Mouse (Mus musculus) kidney, adult 2 months (tissue): Measurements from ENCODE around the gene Irak1. TPM values are rescaled to one million over a fixed set of nuclear protein-coding genes. Genes with fewer than 3 reads are reported as not detected.

Source experiments
- DNase-seq: peaks from one replicate; pipeline ENCODE4 v3.0.0; 2021
- H3K27ac ChIP-seq: fragments of 200-500 bp; 2 replicates; pipeline ENCODE4 v1.5.1; 2012; ENCODE audit warnings: low read depth, low read length, control low read depth, inconsistent platforms; ENCODE audit not compliant: insufficient read depth
- H3K27me3 ChIP-seq: fragments of 200-500 bp; replicated peaks from 2 replicates; pipeline ENCODE4 v1.6.1; 2012; ENCODE audit warnings: mild to moderate bottlenecking, moderate library complexity, low read length, inconsistent platforms; ENCODE audit not compliant: control insufficient read depth, insufficient read depth
- H3K36me3 ChIP-seq: fragments of 200-500 bp; 2 replicates; pipeline ENCODE4 v1.6.1; 2012; ENCODE audit warnings: mild to moderate bottlenecking, moderate library complexity, low read length, inconsistent platforms; ENCODE audit not compliant: control insufficient read depth, insufficient read depth
- H3K4me1 ChIP-seq: fragments of 200-500 bp; 2 replicates; pipeline ENCODE4 v1.6.1; 2011; ENCODE audit warnings: low read length; ENCODE audit not compliant: control insufficient read depth, insufficient read depth
- H3K4me3 ChIP-seq: fragments of 200-500 bp; 2 replicates; pipeline ENCODE4 v1.5.1; 2011; ENCODE audit warnings: mild to moderate bottlenecking, low read depth, low read length, control low read depth; ENCODE audit not compliant: insufficient read depth
- CTCF ChIP-seq: fragments of 200-500 bp; conservative IDR thresholded peaks from 2 replicates; pipeline ENCODE4 v1.5.1; 2011; ENCODE audit warnings: low read depth, mild to moderate bottlenecking, control low read depth, low read length, moderate library complexity, mixed read lengths; ENCODE audit not compliant: insufficient read depth, insufficient read length
- POLR2A ChIP-seq: fragments of 200-500 bp; IDR thresholded peaks from one replicate; pipeline ENCODE4 v1.6.1; 2011; ENCODE audit warnings: low read depth, low read length, control low read depth
- WGBS: fragments of 180-500 bp; shearing (Covaris S2); methylation state at CpG from one replicate; pipeline ENCODE4 v1.1.7; 2018; 5-methylcytosine and 5-hydroxymethylcytosine counted together
- polyA plus RNA-seq: library from polyadenylated mRNA; depleted of rRNA; stranded (reverse); fragments of >200 nt; gene quantifications from 2 replicates; pipeline ENCODE4 v1.2.3, GENCODE M21; 2012; rRNA removed

Irak1 gene
- polyA plus RNA-seq, 1 experiment = 91.7 TPM

DNA sequence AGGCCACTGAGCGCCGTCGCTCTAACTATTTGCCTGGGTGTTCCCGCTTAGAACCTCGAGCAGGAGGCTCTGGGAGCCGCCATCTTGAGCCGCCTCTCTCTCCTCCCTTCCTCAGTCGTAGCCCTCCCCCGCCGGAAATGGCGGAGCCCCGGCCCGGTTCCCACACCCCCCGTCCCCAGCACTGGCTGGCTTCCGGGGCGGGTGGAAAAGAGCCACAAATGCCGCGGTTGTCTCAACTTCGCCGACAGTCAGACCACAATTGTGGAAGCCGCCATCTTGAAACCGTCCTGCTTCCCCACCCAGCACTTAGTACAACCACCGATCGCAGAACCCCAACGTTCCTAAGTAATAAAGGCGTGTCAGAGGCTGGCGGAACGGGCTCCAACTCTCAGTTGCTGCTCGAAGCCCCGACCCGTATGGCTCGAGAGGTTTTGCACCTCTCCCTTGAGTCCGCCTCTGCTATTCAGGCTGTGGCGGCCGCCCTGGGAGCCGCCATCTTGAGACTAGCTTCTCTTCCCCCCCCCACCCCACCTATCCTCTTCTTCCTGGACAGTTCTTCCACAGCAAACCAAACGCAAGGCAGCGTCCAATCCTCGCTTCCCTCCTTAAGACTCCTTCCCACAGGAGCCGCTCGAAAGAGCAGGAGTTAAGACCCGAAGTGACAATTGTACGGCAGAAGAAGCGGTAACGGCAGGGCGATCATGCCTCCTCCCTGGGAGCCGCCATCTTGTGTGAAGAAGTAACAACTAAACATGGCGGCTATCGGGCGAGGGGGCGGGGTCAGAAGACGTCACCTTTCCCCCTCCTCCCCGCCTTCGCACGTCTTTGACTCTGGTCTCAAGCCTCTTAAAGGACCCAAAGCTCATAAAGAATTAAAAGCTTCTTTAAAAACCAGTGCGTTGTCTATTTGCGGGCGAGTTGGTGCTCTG, 57.2 kb downstream of the Irak1 start, which contains the start of gene Hcfc1:
Gene Hcfc1 (minus strand): TSS at position 110 of the 929 bp plus-strand sequence.
- no peaks in the 10 kb centered on the region for H3K27me3 ChIP-seq
- TF ChIP-seq CTCF = no peak
- no peak for TF ChIP-seq POLR2A
- DNase-seq = peak; percentile 94
- H3K4me1 ChIP-seq = peaks cover 6% of the 10 kb centered on the region; the same call in 1 of the 2 replicates
- no peaks in the 10 kb centered on the region for H3K36me3 ChIP-seq
- WGBS = under 1% methylated on average over 58 of the region's 58 CpGs
- peak within 1 kb of the TSS; percentile 97 for H3K4me3 ChIP-seq
- peak within 1 kb of the TSS; percentile 93 for H3K27ac ChIP-seq

DNA sequence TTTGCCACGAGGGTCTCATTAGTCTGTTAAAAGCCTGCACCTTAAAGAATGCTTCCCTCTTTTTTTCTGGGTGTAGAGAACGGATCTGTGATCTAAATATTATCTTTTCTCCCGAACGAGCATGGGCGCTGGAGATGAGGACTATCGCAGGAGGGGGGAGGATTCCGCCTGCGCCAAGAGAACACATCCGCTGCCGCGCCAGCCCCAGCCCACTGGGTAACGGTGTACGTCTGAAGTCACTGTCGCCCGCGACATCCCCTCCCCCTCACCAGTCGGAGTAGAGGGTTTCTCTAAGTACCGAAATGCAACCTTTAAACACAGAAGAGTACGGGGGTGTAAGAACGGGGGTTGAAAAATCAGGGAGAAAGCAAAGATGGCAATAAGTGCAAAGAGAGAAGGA, 58.4 kb downstream of the Irak1 start:
- H3K27me3 ChIP-seq = no peaks in the 10 kb centered on the region
- H3K27ac ChIP-seq = peak overlapping the region; percentile 12; the same call in 1 of the 2 replicates
- no peaks in the 10 kb centered on the region for H3K36me3 ChIP-seq
- TF ChIP-seq CTCF = no peak
- TF ChIP-seq POLR2A = no peak
- peaks cover 6% of the 10 kb centered on the region; the same call in 1 of the 2 replicates for H3K4me1 ChIP-seq
- WGBS = under 1% methylated on average over 20 of the region's 20 CpGs
- DNase-seq = peak; percentile 51
- H3K4me3 ChIP-seq = peak overlapping the region; percentile 97

DNA sequence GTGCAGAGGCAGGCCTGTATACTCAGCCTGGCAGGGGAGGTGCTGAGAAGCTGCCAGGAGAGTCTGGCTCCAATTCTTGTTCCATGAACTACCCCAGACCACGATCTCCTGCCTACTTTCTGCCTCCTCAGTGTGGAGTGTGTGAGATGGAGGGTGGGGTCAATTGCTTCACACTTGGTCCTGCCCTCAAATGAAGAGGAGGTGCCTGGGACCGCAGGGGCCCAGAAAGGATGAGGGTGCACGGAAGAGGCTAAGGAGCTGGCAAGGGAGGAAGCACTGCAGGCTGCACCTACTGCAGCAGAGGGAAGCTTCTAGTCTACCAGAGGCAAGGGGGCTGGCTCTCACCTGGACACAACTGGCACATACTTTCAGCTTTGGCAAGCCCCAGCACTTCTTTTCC, 59.4 kb downstream of the Irak1 start:
- TF ChIP-seq CTCF (no peak), POLR2A (no peak)
- DNase-seq = peak; percentile 40
- H3K4me3 ChIP-seq = peak overlapping the region; percentile 45
- WGBS = 6% methylated on average over 3 of the region's 3 CpGs
- no peaks in the 10 kb centered on the region for H3K27me3 ChIP-seq
- no peaks in the 10 kb centered on the region for H3K36me3 ChIP-seq
- peaks cover 6% of the 10 kb centered on the region; the same call in 1 of the 2 replicates for H3K4me1 ChIP-seq
- H3K27ac ChIP-seq = peak overlapping the region; percentile 63; the same call in 1 of the 2 replicates

Other genes starting within 250 kb of the Irak1 start
- gene Srpk3, start 249.5 kb downstream of the Irak1 start, polyA plus RNA-seq = 2.6 and 4.0 TPM in 2 replicates
- gene Idh3g, start 237.0 kb downstream of the Irak1 start, polyA plus RNA-seq = 749 and 831 TPM in 2 replicates
- 239 and 253 TPM in 2 replicates for gene Ssr4, start 236.9 kb downstream of the Irak1 start, polyA plus RNA-seq
- 0.88 and 0.94 TPM in 2 replicates for gene Pdzd4, start 198.9 kb downstream of the Irak1 start, polyA plus RNA-seq
- gene Avpr2, start 131.8 kb downstream of the Irak1 start, polyA plus RNA-seq = 35.3 and 41.0 TPM in 2 replicates
- 26.5 TPM in 2 replicates for gene L1cam, start 127.8 kb downstream of the Irak1 start, polyA plus RNA-seq
- 8.9 and 15.5 TPM in 2 replicates for gene Arhgap4, start 102.0 kb downstream of the Irak1 start, polyA plus RNA-seq
- gene Naa10, start 102.0 kb downstream of the Irak1 start, polyA plus RNA-seq = 61.3 and 69.7 TPM in 2 replicates
- gene Renbp, start 93.1 kb downstream of the Irak1 start, polyA plus RNA-seq = 125 and 144 TPM in 2 replicates
- gene Hcfc1, start 57.6 kb downstream of the Irak1 start, polyA plus RNA-seq = 34.3 and 37.3 TPM in 2 replicates
- not detected in 2 replicates for gene Opn1mw, start 103.5 kb upstream of the Irak1 start, polyA plus RNA-seq
- 6.8 and 7.0 TPM in 2 replicates for gene Mecp2, start 111.4 kb upstream of the Irak1 start, polyA plus RNA-seq
- gene Tex28, start 143.9 kb upstream of the Irak1 start, polyA plus RNA-seq = not detected in 2 replicates
- not detected in 2 replicates for gene Tktl1, start 153.3 kb upstream of the Irak1 start, polyA plus RNA-seq
- 125 and 161 TPM in 2 replicates for gene Flna, start 225.9 kb upstream of the Irak1 start, polyA plus RNA-seq
- 41.1 and 45.2 TPM in 2 replicates for gene Emd, start 230.8 kb upstream of the Irak1 start, polyA plus RNA-seq
- gene Rpl10, start 246.9 kb upstream of the Irak1 start, polyA plus RNA-seq = 1,301 and 1,460 TPM in 2 replicates